Mouse (Mus musculus) embryo, embryonic 9.5 days (tissue): ENCODE data around the gene Mak.
"Not testable (repeated sequence)": the region's sequence is repeated elsewhere in the genome, so short reads cannot be mapped to it uniquely, and the experiment has no call there.

Experiments used
- DNase-seq: peaks from one replicate; pipeline ENCODE4 v3.0.0-alpha.2; 2017; ENCODE audit errors: extremely low spot score

The Mak gene

DNA sequence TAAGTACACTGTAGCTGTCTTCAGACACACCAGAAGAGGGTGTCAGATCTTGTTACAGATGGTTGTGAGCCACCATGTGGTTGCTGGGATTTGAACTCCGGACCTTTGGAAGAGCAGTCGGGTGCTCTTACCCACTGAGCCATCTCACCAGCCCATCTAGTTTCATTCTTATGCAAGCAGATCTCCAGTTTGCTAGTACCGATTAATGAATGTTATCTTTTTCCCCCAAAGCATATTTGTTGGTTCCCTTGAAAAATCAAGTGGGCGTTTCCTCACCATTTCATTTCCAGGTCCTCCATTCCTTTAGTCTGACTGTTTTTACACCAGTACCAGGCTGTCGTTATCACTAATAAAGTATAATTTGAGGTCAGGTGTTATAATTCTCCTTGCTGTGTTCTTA, 81.0 kb downstream of the Mak start:
- DNase-seq = not testable (repeated sequence)

DNA sequence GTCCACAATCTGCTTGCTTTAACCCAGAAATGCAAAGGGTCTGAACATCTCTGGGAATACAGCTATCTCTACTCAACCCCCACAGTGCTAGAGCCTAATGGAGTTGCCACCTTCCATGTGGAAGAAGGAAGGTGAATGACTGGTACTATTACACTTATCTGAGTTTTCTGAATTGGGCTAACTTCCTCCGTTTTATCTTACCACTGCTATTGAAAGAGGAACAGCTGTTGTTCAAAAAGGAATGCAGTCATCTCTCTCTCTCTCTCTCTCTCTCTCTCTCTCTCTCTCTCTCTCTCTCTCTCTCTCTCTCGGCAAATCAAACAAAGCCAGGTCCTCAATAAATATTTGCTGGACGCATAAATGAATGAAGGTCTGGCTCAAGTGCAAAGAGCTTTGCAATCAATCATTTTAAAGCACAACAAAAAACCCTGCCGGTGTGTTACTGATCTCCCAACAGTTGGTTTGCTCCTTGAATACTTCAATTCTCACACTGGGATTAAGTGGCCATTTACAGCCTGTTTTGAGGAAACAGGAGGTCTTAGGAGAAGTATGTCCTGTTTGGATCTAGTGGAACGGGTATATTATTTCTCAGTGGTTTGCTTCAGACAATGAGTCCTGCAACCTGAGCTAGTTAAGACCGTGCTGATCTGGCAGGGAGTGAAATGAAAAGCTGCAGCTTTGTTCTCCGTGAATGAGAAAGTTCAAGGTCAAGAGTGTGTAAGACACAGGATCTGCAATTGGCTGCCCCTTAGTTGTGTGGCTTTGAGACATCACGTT, 84.8 kb downstream of the Mak start:
- DNase-seq = no peak

DNA sequence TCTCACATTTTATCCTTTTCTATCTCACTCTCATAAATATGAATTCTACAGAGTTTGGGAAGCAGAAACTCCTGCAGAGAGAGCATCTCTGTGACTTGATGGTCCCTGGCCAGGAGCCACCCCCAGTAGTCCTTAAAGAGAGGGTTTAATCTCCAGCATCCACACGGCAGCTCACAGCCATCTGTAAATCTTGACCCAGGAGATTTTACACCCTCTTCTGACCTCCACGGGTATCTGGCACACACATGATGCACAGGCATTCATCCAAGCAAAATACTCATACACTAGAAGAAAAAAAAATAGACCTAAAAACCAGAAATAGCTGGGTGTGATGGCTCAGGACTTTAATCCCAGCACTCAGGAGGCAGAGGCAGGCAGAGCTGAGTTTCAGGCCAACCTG, 91.1 kb downstream of the Mak start:
- no peak for DNase-seq

DNA sequence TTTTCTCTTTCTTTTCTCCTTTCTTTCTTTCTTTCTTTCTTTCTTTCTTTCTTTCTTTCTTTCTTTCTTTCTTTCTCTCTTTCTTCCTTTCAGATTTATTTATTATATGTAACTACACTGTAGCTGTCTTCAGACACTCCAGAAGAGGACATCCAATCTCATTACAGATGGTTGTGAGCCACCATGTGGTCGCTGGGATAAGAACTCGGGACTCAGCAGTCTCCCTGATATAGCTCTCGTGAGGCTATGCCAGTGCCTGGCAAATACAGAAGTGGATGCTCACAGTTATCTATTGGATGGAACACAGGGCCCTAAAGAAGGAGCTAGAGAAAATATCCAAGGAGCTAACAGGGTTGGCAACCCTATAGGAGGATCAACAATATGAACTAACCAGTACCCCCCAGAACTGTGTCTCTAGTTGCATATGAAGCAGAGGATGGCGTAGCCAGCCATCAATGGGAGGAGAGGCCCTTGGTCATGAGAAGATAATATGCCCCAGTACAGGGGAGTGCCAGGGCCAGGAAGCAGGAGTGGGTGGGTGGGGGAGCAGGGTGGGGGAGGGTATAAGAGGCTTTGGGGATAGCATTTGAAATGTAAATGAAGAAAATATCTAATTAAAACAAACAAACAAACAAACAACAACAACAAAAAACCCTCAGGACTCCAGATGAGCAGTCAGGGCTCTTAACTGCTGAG, 91.8 kb downstream of the Mak start:
- not testable (repeated sequence) for DNase-seq

DNA sequence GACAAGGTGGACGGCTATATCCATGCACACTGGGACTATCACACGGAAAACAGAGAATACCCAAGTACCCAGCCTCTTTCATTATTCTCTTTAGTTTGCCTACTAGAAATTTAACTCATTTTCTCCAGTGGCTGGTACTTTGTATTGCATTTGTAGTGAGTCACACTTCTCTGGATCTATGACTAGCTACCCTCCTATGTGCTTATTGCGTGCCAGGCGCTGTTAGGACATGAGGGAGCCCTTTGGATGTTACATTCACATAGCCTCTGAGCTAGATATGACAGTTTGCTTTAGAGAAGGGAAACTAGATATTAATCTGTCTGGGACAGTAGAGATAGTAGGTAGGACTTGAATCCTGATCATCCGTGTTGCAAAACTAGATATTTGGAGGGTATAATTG, 93.4 kb downstream of the Mak start:
- no peak for DNase-seq

DNA sequence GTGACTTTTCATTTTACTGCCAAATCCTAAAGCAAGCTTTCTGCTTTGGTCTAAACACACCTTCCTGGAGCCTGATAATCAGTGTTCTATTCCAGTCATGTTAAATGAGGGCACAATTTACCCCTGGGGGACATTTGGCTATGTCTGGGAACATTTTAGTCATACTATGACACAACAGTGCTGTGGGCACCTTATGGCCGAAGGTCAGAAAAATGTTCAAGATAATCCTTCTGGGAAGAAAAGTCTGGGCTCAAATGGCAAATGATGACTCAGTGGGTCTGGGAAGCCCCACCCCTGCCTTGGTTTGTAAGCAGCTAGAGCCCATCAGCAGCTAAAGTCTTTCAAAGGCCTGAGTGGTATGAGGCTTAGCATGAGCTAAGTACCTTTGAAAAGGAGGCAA, 96.7 kb downstream of the Mak start:
- no peak for DNase-seq

DNA sequence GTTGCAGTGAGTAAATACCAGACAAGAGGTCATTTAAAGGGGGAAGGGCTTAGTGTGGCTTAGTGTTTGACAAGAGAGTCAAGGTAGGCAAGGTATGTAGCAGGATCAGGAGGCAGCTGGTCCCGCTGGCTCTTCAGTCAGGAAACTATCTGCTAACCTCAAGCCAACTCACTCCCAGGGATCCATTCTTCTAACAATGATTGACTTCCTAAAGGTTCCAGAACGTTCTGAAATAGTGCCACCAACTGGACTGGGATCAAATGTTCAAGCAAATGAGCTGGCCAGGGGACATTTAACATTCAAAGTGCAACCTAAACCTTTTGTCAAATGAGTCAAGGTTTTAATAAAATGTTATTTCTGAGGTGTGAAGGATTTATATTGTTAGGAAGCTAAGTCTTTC, 100.2 kb downstream of the Mak start:
- DNase-seq = no peak

DNA sequence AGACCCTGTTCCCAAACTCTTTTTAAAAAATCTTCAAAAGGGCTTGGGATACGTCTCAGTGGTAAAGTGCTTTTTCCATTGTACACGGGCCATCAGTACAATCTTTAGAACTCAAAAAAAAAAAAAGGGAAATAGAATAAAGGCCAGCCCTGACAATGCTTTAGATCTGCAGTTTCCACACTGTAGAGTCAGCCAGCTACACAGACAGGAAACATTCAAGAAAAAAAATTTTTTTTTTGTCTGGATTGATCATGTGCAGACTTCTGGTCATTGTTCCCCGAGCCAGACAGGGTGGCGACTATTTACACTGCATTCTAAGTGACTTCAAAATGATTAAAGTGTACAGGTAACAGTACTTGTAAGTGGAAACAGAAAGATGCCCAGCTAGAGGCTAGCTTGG, 100.9 kb downstream of the Mak start:
- no peak for DNase-seq

DNA sequence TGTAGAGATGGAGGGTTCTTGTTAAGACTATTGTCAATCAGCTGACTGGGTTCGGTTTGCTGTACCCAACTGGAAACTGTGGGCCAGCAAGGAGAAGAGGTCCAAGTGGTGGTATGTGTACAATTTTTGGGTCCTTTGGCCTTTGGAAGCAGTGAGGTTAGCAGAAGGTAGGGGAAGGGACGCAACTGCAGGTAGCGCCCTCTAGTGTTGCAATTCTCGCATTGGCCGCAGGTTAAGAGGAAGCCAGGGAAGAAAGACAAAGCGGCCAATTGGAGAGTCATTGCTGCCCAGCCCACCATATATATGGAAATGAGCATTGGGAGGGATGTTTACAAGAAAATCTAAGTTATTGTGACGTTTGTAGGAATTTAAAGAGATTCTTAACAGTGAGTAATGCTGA, 101.9 kb downstream of the Mak start:
- peak; percentile 55 for DNase-seq
